ENCODE assay signal across 8 mouse cellular contexts in the genomic region with DNA sequence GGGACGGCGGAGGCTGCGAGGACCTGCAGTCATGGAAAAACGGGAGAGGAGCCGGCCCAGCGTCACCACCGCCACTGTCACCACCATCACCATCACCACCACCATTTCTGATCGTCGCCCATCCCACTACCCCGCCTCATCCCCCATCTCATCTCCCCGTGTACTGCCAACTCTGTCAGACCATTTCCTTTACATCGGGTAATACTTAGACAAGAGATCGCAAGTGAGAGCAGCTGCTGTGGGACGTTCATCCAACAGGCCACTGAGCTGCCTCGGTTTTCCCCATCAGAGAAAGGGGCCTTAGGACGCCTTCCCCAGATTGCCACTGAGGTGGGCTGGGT. TPM values are rescaled to one million over a fixed set of nuclear protein-coding genes. Genes with fewer than 3 reads are reported as not detected.
DNase-seq lines count a peak whose midpoint lies in the region; ATAC-seq and TF ChIP-seq lines count a peak whose summit lies in the region.

No protein-coding gene starts in this region.

- H3K9me3 ChIP-seq in erythroblast, embryonic 14.5 days (ENCODE audit: control insufficient read depth, low read length): no peaks in the 10 kb centered on the region
- H3K9me3 ChIP-seq in limb, embryonic 14.5 days (ENCODE audit: control insufficient read depth, low read length): no peaks in the 10 kb centered on the region

- no peak for TF ChIP-seq CTCF in thymus, adult 2 months (IDR thresholded peaks at IDR 0.05; ENCODE audit: borderline replicate concordance, control insufficient read depth, extremely low read depth, insufficient read depth, low read length, poor library complexity)

- H3K9ac ChIP-seq in limb, embryonic 14.5 days (ENCODE audit: low read depth, low read length, severe bottlenecking): peak overlapping the region; percentile 92

- H3K27me3 ChIP-seq in erythroblast, embryonic 14.5 days (ENCODE audit: control insufficient read depth): peaks cover 37% of the 10 kb centered on the region
- H3K27me3 ChIP-seq in thymus, adult 2 months (ENCODE audit: control insufficient read depth, insufficient read depth, low read length): peaks cover 3% of the 10 kb centered on the region; the same call in 1 of the 2 replicates
- H3K27me3 ChIP-seq in limb, embryonic 14.5 days (ENCODE audit: control insufficient read depth, insufficient read depth, low read length): no peaks in the 10 kb centered on the region

- no peaks in the 10 kb centered on the region for H3K36me3 ChIP-seq in erythroblast, embryonic 14.5 days (ENCODE audit: control insufficient read depth)
- no peaks in the 10 kb centered on the region for H3K36me3 ChIP-seq in thymus, adult 2 months (ENCODE audit: control insufficient read depth, insufficient read depth, low read length)
- no peaks in the 10 kb centered on the region for H3K36me3 ChIP-seq in limb, embryonic 14.5 days (ENCODE audit: control insufficient read depth, insufficient read depth, low read length)

- peak overlapping the region; percentile 88 for H3K4me2 ChIP-seq in limb, embryonic 14.5 days (replicated peaks; ENCODE audit: low read depth, low read length, severe bottlenecking)

- H3K4me1 ChIP-seq in erythroblast, embryonic 14.5 days (ENCODE audit: control insufficient read depth): no peaks in the 10 kb centered on the region
- no peaks in the 10 kb centered on the region for H3K4me1 ChIP-seq in thymus, adult 2 months (replicated peaks; ENCODE audit: control insufficient read depth, insufficient read depth, low read length)
- no peaks in the 10 kb centered on the region for H3K4me1 ChIP-seq in limb, embryonic 14.5 days (ENCODE audit: control insufficient read depth, insufficient read depth, low read length)

- intact Hi-C loops in left cerebral cortex, postnatal 10 days (cut with DNase I): loop anchor here (5.0 kb wide), 1 partner anchor 36 kb away; no protein-coding TSS in a partner anchor

- 2% methylated on average over 16 of the region's 16 CpGs for WGBS in thymus, adult 2 months
- 1% methylated on average over 15 of the region's 16 CpGs for WGBS in limb, embryonic 14.5 days

- TF ChIP-seq POLR2A in thymus, adult 2 months (IDR thresholded peaks at IDR 0.05; ENCODE audit: control insufficient read depth, extremely low read depth, insufficient read depth, low read length, poor library complexity): no peak
- no peak for TF ChIP-seq POLR2A in limb, embryonic 14.5 days (IDR thresholded peaks at IDR 0.05; ENCODE audit: borderline replicate concordance, extremely low read depth, insufficient read depth, insufficient read length)

- no peak overlapping the region for H3K27ac ChIP-seq in thymus, adult 2 months (ENCODE audit: control insufficient read depth, insufficient read depth, low read length)
- peak overlapping the region; percentile 63; the same call in 1 of the 2 replicates for H3K27ac ChIP-seq in limb, embryonic 14.5 days (replicated peaks; ENCODE audit: low read depth, low read length)

- H3K4me3 ChIP-seq in erythroblast, embryonic 14.5 days (replicated peaks): peak overlapping the region; percentile 24
- 0 out of 2 replicates have a peak overlapping the region, but pooled peaks have one; percentile 26 for H3K4me3 ChIP-seq in thymus, adult 2 months (ENCODE audit: control insufficient read depth, insufficient read depth, low read length)
- H3K4me3 ChIP-seq in limb, embryonic 14.5 days (replicated peaks; ENCODE audit: low read length): peak overlapping the region; percentile 79

- no peak for ATAC-seq in erythroblast, adult 5-6 weeks (replicated peaks; ENCODE audit: low FRiP score, poor library complexity, severe bottlenecking)
- peak; percentile 47 for ATAC-seq in limb, embryonic 14.5 days (ENCODE audit: low FRiP score, low read depth)

- DNase-seq in thymus, adult 2 months: no peak
- DNase-seq in thymus, postnatal 14 days: no peak
- no peak for DNase-seq in limb, embryonic 14.5 days (ENCODE audit: low spot score)
- no peak for DNase-seq in adrenal gland, adult 2 months
- no peak for DNase-seq in left cerebral cortex, postnatal 10 days (ENCODE audit: extremely low spot score in 1 of 2, low spot score in 2 of 2)
- no peak for DNase-seq in testis, postnatal 10 days (ENCODE audit: low spot score)

RNA-seq across cellular contexts. Expression of gene Gpr45, which starts 0.8 kb away (rescaled TPM):
- not detected in 2 replicates for polyA plus RNA-seq in erythroblast, embryonic 14.5 days (2012)
- not detected in 2 replicates for total RNA-seq in erythroblast, adult 5-6 weeks (2015; ENCODE audit: low replicate concordance)
- total RNA-seq in erythroblast, adult 5-6 weeks (2017; ENCODE audit: low replicate concordance): 0.28 TPM in 1 of 2 replicates, not detected in the other
- polyA plus RNA-seq in thymus, adult 2 months (2012; rRNA removed): 0.60 and 2.4 TPM in 2 replicates
- 4.8 and 7.3 TPM in 2 replicates for polyA plus RNA-seq in limb, embryonic 14.5 days (2012; rRNA removed)
- polyA plus RNA-seq in limb, embryonic 14.5 days (2014; fragmentation: Nextera tagmentation; extraction: Ambion mirVana): 6.1 and 8.6 TPM in 2 replicates
- total RNA-seq in adrenal gland, adult 2 months (2021): 1 to 10 TPM; 1.3 to 5.3 TPM
- polyA plus RNA-seq in adrenal gland, adult 2 months (2012; rRNA removed): 1.0 and 1.8 TPM in 2 replicates
- 10 to 100 TPM; 20.0 to 21.1 TPM for total RNA-seq in left cerebral cortex, postnatal 10 days (2021)

Comparison
In these comparisons a context has a peak if more than half of its experiments do, and no peak if none do; other contexts are left out.
1. H3K4me3 ChIP-seq: peak in every context shown above with its lines; median percentile 79 in limb, embryonic 14.5 days; 26 in thymus, adult 2 months; 24 in erythroblast, embryonic 14.5 days.